Mouse (Mus musculus) adrenal gland, adult 2 months (tissue): ENCODE measurements around the gene Plekhg1. TPM values are rescaled to one million over a fixed set of nuclear protein-coding genes. Genes with fewer than 3 reads are reported as not detected.
A peak's percentile ranks its signal among the peaks of the same experiment; 100 is the strongest.

Experiments
- DNase-seq: peaks from one replicate; pipeline ENCODE4 v3.0.0; 2021
- polyA plus RNA-seq: library from polyadenylated mRNA; depleted of rRNA; stranded (reverse); fragments of >200 nt; gene quantifications from 2 replicates; pipeline ENCODE4 v1.2.3, GENCODE M21; 2012
- total RNA-seq, 2 experiments: library from RNA; stranded (reverse); gene quantifications; 2 replicates each; pipeline ENCODE4 v1.2.3; 2021

Plekhg1 gene
- total and polyA plus RNA-seq, 3 experiments, result 1.7 to 5.8 (median 5.0) TPM

- DNase-seq, result no peak
These were observed 89.3 kb downstream of the Plekhg1 start for GRCm38 (mm10) chr10:3829472-3829871.

GRCm38 (mm10) chr10:3830618-3831017 lies 90.5 kb downstream of the Plekhg1 start:
- DNase-seq, result no peak

GRCm38 (mm10) chr10:3831597-3832351 lies 91.6 kb downstream of the Plekhg1 start:
- peak; percentile 18 for DNase-seq

- no peak for DNase-seq
These were observed 93.9 kb downstream of the Plekhg1 start for GRCm38 (mm10) chr10:3834060-3834459.

GRCm38 (mm10) chr10:3834678-3835077 lies 94.5 kb downstream of the Plekhg1 start:
- DNase-seq, result no peak

GRCm38 (mm10) chr10:3835616-3836015 lies 95.5 kb downstream of the Plekhg1 start:
- peak; percentile 52 for DNase-seq

GRCm38 (mm10) chr10:3839748-3840432 lies 99.7 kb downstream of the Plekhg1 start:
- DNase-seq, result no peak

GRCm38 (mm10) chr10:3844430-3844829 lies 104.3 kb downstream of the Plekhg1 start:
- DNase-seq, result no peak

GRCm38 (mm10) chr10:3847021-3847420 lies 106.9 kb downstream of the Plekhg1 start:
- no peak for DNase-seq

GRCm38 (mm10) chr10:3851461-3851860 lies 111.3 kb downstream of the Plekhg1 start:
- DNase-seq, result no peak

GRCm38 (mm10) chr10:3852733-3853132 lies 112.6 kb downstream of the Plekhg1 start:
- no peak for DNase-seq

- DNase-seq, result no peak
These were observed 117.7 kb downstream of the Plekhg1 start for GRCm38 (mm10) chr10:3857912-3858311.

GRCm38 (mm10) chr10:3858437-3858836 lies 118.3 kb downstream of the Plekhg1 start:
- no peak for DNase-seq

GRCm38 (mm10) chr10:3858961-3859714 lies 119.0 kb downstream of the Plekhg1 start:
- DNase-seq, result no peak

GRCm38 (mm10) chr10:3863411-3864195 lies 123.4 kb downstream of the Plekhg1 start:
- DNase-seq, result no peak

- no peak for DNase-seq
These were observed 124.0 kb downstream of the Plekhg1 start for GRCm38 (mm10) chr10:3864196-3864540.

- no peak for DNase-seq
These were observed 127.1 kb downstream of the Plekhg1 start for GRCm38 (mm10) chr10:3867298-3867697.

- DNase-seq, result no peak
These were observed 130.7 kb downstream of the Plekhg1 start for GRCm38 (mm10) chr10:3870828-3871227.

GRCm38 (mm10) chr10:3873467-3873866 lies 133.3 kb downstream of the Plekhg1 start:
- no peak for DNase-seq

- DNase-seq, result no peak
These were observed 137.8 kb downstream of the Plekhg1 start for GRCm38 (mm10) chr10:3877852-3878535.

GRCm38 (mm10) chr10:3881179-3881578 lies 141.0 kb downstream of the Plekhg1 start:
- no peak for DNase-seq
